Mouse (Mus musculus): ENCODE measurements around the gene Rbfox2. TPM values are rescaled to one million over a fixed set of nuclear protein-coding genes. Genes with fewer than 3 reads are reported as not detected.

The Rbfox2 gene
- total and polyA plus RNA-seq, 3 experiments, result 0.89 TPM; not detected in 2

DNA sequence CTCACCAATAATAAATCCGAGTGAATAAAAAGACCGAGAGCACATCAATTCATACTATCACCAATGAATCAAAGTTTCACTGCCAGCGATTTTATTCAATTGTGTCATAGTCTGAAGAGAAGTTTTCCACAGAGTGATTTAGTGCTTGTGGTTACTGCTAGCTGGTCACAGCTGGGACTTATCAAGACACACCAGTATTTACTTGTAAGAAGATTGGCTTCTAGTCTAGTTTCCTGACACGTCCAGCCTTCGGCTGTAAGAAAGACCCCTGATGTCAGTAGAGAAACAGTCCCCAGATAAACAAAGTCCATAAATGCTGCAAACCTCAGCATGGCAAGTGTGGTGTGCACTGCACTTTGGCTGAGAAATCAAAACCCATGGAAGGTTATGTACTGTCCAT lies 145.4 kb downstream of the Rbfox2 start:
- peaks cover 91% of the 10 kb centered on the region for H3K27me3 ChIP-seq (replicated peaks)
- TF ChIP-seq CHD2 (IDR thresholded peaks at IDR 0.05; ENCODE audit: low read length), result no peak
- no peak for TF ChIP-seq MAX (IDR thresholded peaks at IDR 0.05; ENCODE audit: low read length)
- no peak for TF ChIP-seq IRF4 (IDR thresholded peaks at IDR 0.05; ENCODE audit: low read depth, low read length)
- no peak for TF ChIP-seq USF1 (IDR thresholded peaks at IDR 0.05; ENCODE audit: low read depth, low read length)
- TF ChIP-seq PAX5 (IDR thresholded peaks at IDR 0.05; ENCODE audit: low read length), result no peak
- TF ChIP-seq JUND (conservative IDR thresholded peaks at IDR 0.05; ENCODE audit: low read depth, low read length), result no peak
- TF ChIP-seq HCFC1 (IDR thresholded peaks at IDR 0.05; ENCODE audit: low read depth, low read length), result no peak
- TF ChIP-seq BHLHE40 (IDR thresholded peaks at IDR 0.05; ENCODE audit: low read depth, low read length), result no peak
- TF ChIP-seq UBTF (IDR thresholded peaks at IDR 0.05; ENCODE audit: low read depth, low read length), result no peak
- no peak for TF ChIP-seq MYC (IDR thresholded peaks at IDR 0.05; ENCODE audit: low read depth, low read length)
- no peaks in the 10 kb centered on the region for H3K36me3 ChIP-seq (replicated peaks in 1 of 2; ENCODE audit: control insufficient read depth in 1 of 2, insufficient read depth in 1 of 2, low read length in 1 of 2)
- H3K27ac ChIP-seq (ENCODE audit: insufficient read depth, low read depth), result no peak overlapping the region
- dilution Hi-C loops (cut with MboI; ENCODE audit: extremely low pct_ligation_motif_present, extremely low pct_unique_long_range_greater_than_20kb, low sequenced_read_pairs), result no loop called here
- H3K9ac ChIP-seq (ENCODE audit: insufficient read depth, low read depth), result no peak overlapping the region
- H3K4me1 ChIP-seq (ENCODE audit: control insufficient read depth in 1 of 2, insufficient read depth in 2 of 2), result no peaks in the 10 kb centered on the region
- in situ Hi-C loops (cut with MboI; ENCODE audit: low pct_ligation_motif_present, low pct_unique_long_range_greater_than_20kb, low sequenced_read_pairs), result no loop called here
- DNase-seq (ENCODE audit: extremely low read depth), result no peak
- H3K79me2 ChIP-seq (replicated peaks; ENCODE audit: control insufficient read depth, extremely low read depth, insufficient read depth, poor library complexity, severe bottlenecking), result no peaks in the 10 kb centered on the region
- H3K4me2 ChIP-seq (ENCODE audit: insufficient read depth, low read depth, poor library complexity, severe bottlenecking), result no peak overlapping the region
- no peaks in the 10 kb centered on the region for H3K9me3 ChIP-seq (replicated peaks; ENCODE audit: low read length)
- no peak overlapping the region for H3K4me3 ChIP-seq (replicated peaks in 1 of 3; ENCODE audit: low read depth in 2 of 3, low read length in 2 of 3, poor library complexity in 1 of 3)

DNA sequence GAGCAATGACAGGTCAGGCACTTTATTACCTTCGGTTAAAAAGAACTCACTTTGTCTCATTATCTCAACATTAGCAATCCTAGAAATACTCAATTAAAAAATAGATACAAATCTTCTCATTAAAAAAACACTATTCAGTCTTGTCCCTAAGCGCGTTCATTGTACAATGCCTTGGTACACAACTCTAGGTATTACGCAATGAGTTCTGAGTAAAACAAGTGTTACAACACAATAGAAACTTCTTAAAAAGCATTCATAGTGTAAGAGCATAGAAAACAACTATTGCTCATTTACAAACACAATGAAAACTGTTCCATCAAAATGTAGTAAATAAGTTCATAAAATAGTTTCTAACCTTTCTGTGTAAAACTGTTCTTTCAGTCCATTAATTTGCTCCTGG lies 146.0 kb downstream of the Rbfox2 start:
- TF ChIP-seq TCF12 (IDR thresholded peaks at IDR 0.05; ENCODE audit: low read depth, low read length), result no peak
- TF ChIP-seq JUND (conservative IDR thresholded peaks at IDR 0.05; ENCODE audit: low read depth, low read length), result no peak
- TF ChIP-seq CHD1 (IDR thresholded peaks at IDR 0.05; ENCODE audit: low read depth, low read length), result no peak
- TF ChIP-seq BHLHE40 (IDR thresholded peaks at IDR 0.05; ENCODE audit: low read depth, low read length), result no peak
- no peak for TF ChIP-seq MYC (IDR thresholded peaks at IDR 0.05; ENCODE audit: low read depth, low read length)
- no peak for TF ChIP-seq ZMIZ1 (IDR thresholded peaks at IDR 0.05; ENCODE audit: low read depth, low read length)
- no peak for TF ChIP-seq ZNF384 (IDR thresholded peaks at IDR 0.05; ENCODE audit: low read depth, low read length)
- TF ChIP-seq UBTF (IDR thresholded peaks at IDR 0.05; ENCODE audit: low read depth, low read length), result no peak
- no peak for TF ChIP-seq IRF4 (IDR thresholded peaks at IDR 0.05; ENCODE audit: low read depth, low read length)
- no peak for TF ChIP-seq NELFE (IDR thresholded peaks at IDR 0.05; ENCODE audit: low read depth, low read length)
- no peak for TF ChIP-seq EP300 (IDR thresholded peaks at IDR 0.05; ENCODE audit: low read length)
- in situ Hi-C loops (cut with MboI; ENCODE audit: low pct_ligation_motif_present, low pct_unique_long_range_greater_than_20kb, low sequenced_read_pairs), result no loop called here
- Histone ChIP-seq H3K36me3 (replicated peaks in 1 of 2; ENCODE audit: control insufficient read depth in 1 of 2, insufficient read depth in 1 of 2, low read length in 1 of 2) (no peaks in the 10 kb centered on the region), H3K4me2 (ENCODE audit: insufficient read depth, low read depth, poor library complexity, severe bottlenecking) (no peak overlapping the region), H3K4me3 (replicated peaks in 1 of 3; ENCODE audit: low read depth in 2 of 3, low read length in 2 of 3, poor library complexity in 1 of 3) (no peak overlapping the region), H3K79me2 (replicated peaks; ENCODE audit: control insufficient read depth, extremely low read depth, insufficient read depth, poor library complexity, severe bottlenecking) (no peaks in the 10 kb centered on the region), H3K27ac (ENCODE audit: insufficient read depth, low read depth) (no peak overlapping the region), H3K27me3 (replicated peaks) (peaks cover 91% of the 10 kb centered on the region), H3K4me1 (ENCODE audit: control insufficient read depth in 1 of 2, insufficient read depth in 2 of 2) (no peaks in the 10 kb centered on the region), H3K9me3 (replicated peaks; ENCODE audit: low read length) (no peaks in the 10 kb centered on the region), H3K9ac (ENCODE audit: insufficient read depth, low read depth) (no peak overlapping the region)
- no peak for DNase-seq (ENCODE audit: extremely low read depth)
- dilution Hi-C loops (cut with MboI; ENCODE audit: extremely low pct_ligation_motif_present, extremely low pct_unique_long_range_greater_than_20kb, low sequenced_read_pairs), result no loop called here
